Mouse (Mus musculus) ovary, postnatal 36 days (tissue): ENCODE results near the gene Lrp8.

Experiments used
- DNase-seq: peaks from one replicate; pipeline ENCODE4 v3.0.0; 2022; ENCODE audit warnings: low spot score, mixed read lengths

Lrp8 gene

DNA sequence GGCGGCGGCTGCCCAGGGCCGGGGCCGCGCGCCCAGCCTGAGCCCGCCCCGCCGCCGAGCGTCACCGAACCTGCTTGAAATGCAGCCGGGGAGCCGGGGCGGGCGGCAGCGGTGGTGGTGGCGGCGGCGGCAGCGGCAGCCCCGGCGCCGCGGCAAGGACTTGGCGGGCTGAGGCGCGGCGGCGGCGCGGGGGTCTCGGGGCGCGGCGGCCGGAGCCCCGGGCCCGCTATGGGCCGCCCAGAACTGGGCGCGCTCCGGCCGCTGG lies at the start of gene Lrp8:
Gene Lrp8 (plus strand): TSS at position 77 of the 265 bp plus-strand sequence.
- DNase-seq = no peak

DNA sequence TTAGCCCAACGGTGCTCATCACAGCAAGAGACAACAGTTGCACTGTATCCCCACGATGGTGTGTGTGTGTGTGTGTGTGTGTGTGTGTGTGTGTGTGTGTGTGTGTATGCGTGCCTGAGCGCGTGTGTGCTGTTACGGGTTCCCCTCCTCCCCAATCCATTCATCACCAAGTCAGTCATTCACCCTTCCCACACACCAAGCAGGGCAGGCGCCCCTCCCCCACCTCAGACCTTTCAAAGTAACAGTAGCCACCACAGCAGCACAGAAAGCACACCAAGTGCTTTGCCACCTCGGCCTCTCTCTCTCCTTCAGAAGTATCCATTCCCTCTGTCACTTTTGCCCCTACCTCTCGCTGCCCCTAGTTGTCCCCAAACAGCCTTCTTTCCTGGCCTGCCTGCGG lies 45.8 kb upstream of the Lrp8 start:
- DNase-seq = no peak

DNA sequence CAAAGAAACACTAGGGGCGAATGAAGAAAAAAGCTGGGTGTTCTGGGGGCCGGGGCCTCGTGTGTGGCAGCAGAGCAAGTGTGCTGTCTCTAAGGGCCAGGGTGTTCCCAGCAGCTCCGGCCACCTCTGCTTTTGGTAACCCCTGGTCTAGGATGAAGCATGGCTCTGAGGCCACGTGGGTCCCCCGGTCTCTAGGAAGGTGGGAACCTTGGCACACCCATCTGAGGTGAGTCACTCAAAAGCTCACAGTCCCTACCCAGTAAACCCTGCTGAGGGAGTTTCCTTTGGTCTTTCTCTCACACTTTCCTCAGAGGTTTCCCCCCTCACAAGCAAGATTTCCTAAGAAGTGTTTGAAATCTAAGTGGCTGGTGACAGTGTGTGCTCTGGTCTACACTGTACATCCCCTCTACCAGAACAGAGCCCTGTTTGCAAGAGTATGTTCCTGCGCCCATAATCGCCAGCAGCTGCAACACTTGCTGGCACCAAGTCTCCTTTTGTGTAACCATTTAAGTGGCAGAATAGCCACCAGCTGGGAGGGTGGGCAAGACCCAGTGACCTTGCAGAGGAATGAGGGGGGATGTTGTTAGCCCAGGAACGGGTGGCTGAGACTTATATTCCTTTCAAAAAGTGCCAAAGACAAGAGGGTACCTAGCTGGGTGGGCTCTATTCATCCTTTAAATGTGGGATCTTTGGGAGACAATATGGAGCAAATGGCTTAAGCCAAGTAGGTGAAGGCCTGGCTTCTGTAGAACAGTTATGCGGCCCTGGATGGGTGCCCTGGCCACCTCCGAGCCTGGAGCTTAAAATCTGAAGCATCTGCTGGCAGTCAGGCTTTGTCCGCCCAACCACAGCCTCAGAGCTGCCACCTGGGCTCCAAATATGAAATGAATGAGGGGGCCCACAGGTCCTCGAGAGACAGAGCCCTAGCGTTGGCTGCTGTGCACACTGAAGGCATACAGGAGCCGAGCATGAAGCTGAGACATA lies 44.3 kb upstream of the Lrp8 start:
- DNase-seq = no peak

DNA sequence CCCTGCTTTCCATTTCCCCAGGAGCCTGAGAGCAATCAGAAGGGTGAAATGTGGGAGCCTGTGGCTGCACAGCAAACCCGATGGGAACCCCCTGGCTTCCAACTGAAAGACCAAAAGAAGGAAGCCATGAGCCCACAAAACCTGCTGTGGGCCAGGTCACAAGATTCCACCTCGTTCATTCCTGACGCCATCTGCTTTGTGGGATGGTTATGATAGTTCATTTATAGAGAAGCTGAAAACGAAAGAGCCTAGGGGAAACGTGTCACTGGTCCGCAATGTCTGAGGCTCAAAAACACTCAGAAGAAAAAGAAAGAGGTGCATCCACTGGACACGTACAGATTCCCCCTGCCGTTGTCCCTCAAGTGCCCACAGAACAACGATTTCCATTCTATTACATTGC lies 43.1 kb upstream of the Lrp8 start:
- no peak for DNase-seq

DNA sequence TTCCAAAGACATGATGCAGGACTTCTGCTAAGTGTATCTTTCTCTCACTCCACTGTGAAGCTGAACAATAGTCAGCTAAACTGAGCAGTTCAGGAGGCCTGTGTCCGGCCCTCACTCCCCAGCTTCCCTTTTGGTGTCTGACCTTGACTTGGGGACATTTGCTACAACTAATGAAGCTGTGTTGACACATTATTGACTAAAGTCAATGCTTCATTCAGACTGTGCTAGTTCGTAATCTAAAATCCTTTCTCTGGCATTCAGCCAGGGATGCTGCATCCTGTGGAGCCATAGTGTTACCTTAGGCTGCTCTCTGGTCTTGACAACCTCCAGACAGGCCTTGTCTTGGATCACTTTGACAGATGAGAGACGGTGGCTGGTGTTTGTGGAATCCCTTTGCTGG lies 39.1 kb upstream of the Lrp8 start:
- DNase-seq = no peak

DNA sequence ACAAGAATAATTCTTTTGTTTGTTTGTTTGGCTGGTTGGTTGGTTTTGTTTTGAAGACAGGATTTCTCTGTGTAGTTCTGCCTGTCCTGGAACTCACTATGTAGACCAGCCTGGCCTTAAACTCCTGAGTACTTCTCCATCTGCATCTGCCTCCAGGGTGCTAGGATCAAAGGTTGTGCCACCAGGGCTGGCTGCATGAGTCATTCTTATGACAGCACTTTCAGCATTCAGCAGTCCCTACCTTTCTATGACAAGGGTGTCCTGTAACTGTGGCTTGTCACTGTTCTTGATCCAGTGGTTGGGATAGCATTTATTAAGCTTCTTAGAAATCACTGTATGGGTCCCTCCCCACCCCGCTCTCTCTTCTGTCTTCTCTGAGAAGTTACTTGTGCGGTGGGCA lies 38.5 kb upstream of the Lrp8 start:
- no peak for DNase-seq

DNA sequence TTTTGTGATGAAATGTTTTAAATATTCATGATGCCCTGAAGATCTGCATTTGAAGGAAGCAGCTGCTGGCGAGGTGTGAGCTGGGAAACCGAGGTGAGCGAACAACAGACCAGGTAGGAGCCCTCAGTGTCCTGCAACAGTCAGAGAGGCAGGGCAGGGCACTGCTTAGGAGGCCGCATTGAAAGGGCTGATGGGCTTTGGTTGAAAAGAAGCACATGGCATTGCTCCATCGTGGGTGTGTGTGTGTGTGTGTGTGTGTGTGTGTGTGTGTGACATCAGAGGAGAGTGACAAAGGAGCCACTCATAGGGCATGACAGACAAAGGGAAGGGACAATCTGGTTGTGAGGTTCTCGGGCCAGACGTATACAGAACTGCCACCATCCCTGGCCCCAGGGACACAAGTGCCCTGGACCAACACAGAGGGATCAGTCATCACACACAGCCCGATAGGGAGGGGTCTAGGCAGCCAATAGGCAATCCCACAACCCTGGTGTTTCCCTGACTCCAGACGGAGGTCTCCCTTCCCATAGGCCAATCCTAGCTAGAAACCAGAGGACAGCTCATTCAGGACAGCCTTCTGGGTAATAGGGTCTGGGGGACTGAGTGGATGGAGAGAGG lies 36.8 kb upstream of the Lrp8 start:
- DNase-seq = no peak

- DNase-seq = no peak
Measured at GRCm38 (mm10) chr4:107766182-107766581, 35.9 kb upstream of the Lrp8 start.

GRCm38 (mm10) chr4:107772122-107772825 lies 29.8 kb upstream of the Lrp8 start:
- DNase-seq = no peak

GRCm38 (mm10) chr4:107774868-107775267 lies 27.2 kb upstream of the Lrp8 start:
- no peak for DNase-seq

DNA sequence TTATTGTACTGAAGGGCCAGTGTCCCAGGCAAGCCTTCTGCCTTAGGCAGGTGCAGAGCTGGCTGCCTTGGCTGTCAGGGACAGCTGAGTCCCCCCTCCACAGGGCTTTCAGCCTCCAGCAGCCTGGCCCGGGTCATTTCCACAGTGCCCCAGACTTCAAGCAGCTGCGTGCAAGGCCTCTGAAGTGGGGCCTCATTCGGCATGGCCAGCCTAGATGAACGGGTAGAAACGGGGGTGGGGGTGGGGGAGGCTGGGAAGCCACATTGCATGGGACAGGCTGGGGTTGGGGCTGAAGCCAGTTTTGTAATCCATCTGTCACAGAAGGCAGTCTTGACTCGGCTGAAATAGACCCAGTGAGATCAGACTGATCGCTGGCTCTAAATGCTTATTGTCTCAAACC lies 26.4 kb upstream of the Lrp8 start:
- no peak for DNase-seq

DNA sequence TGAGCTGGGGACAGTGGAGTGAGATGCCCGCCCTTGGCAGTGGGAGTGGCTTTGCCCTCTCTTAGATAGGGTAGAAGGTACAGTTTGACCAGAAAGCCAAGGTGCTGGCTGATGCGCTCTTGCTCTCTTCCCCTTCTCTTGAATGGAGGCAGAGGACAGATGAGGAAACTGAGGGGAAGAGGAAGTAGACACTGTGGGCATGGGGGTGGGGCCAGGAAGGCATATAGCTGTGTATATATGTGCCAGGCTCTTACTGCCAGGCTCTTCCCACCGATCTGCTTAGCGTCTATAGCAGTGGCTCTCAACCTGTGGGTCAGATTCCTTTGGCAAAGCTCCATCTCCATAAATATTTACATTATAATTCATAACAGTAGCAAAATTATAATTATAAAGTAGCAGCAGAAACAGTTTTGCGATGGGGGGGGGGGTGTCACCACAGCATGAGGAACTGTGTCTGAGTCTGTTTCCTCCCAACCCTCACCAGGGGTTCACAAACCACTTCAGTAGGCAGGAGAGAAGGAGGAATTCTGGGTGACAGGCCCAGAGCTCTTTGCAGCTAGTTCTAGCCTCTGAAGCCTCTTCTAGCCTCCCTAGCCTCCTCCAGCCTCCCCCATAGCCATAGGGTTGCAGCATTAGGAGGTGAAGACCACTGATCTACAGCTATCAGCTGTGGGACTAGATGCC lies 24.9 kb upstream of the Lrp8 start:
- DNase-seq = no peak

DNA sequence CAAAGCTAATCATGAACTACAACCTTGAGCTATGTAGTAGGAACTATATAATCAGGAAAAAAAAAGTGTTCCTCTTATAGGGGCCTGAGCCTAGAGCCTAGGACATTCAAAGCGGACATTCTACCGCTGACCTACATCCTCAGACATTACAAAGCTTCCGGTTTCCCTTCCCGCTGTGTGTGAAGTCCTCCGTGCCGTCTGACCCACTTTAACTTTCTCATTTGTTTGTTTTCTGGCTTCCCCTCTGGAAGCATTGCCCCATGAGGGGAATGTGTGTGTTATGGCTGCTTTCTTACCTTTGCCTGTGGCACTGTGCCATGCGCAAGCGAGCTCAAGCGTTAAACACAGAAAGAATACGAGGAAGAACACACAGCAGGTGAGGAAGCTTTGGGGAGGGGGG lies 18.5 kb upstream of the Lrp8 start:
- no peak for DNase-seq

- DNase-seq = no peak
Measured at GRCm38 (mm10) chr4:107788841-107789240, 13.2 kb upstream of the Lrp8 start.

GRCm38 (mm10) chr4:107800801-107801200 lies 1.3 kb upstream of the Lrp8 start:
- DNase-seq = no peak

GRCm38 (mm10) chr4:107801366-107802184 lies 486 bp upstream of the Lrp8 start:
- DNase-seq = peak; percentile 82

DNA sequence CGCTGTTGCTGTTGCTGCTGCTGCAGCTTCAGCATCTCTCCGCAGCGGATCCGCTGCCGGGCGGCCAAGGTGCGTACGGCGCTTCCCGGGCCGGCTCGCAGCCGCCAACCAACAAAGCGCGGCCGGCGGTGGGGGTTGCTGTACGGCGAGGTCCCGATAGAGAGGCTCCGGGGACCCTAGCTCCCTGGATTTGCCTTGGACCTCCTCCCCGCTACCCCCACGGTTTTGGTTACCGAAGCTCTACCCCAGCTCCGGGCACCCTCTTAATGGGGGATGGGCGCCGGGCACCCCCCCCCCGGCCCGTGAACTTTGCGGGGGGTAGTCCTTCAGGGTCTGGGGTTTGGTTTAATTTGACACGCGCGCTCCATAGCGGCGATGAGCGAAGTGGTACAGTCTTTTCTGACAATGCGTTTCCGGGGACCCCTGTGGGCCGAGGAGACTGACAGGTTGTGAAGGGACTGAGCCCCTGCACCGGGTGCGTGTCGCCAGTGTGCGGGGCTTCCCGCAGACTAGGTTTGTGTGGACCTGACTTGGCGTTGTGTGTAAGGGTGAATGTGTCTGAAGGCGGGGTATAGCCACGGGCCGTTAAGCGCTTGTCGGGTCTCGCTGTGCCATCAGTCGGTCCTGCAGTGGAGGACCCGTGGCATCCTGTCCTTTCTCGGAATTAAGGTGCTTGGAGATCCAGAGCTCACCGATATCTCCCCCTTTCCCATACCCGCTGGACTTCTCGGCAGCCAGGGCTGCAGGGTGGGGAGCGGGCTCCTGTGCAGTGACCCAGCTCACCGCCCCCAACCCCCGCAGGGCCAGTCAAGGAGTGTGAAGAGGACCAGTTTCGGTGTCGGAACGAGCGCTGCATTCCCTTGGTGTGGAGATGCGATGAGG lies 630 bp downstream of the Lrp8 start:
- no peak for DNase-seq

- peak; percentile 74 for DNase-seq
Measured at GRCm38 (mm10) chr4:107803351-107804106, 1.5 kb downstream of the Lrp8 start.

DNA sequence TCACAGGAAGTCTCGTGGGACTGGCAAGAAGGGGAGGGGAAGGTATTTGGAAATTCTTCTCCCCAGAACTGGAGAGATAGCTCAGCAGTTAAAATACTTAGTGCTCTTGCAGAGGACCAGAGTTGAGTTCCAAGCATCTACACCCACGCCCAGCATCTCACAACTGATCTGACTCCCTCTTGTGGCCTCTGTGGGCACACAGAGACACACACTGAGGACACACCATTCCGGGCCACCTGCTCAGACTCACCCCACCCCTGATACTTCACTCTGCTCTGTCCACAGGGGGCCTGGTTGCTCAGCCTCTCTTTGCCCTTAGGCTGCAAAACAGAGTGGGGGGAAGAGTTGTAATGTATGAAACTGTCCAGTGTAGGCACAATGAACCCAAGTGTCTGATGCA lies 3.4 kb downstream of the Lrp8 start:
- no peak for DNase-seq

GRCm38 (mm10) chr4:107807796-107808195 lies 5.7 kb downstream of the Lrp8 start:
- DNase-seq = no peak
